Mouse (Mus musculus): ENCODE measurements at regions not wholly inside any gene's neighbourhood (a gene's known extent, or its start where the extent isn't known, plus 50 kb on each side); places are given as distances from the start of the nearest gene placed in this dataset.
A peak's percentile ranks its signal among the peaks of the same experiment; 100 is the strongest.
"Not testable (repeated sequence)": the region's sequence is repeated elsewhere in the genome, so short reads cannot be mapped to it uniquely, and the experiment has no call there.

DNA sequence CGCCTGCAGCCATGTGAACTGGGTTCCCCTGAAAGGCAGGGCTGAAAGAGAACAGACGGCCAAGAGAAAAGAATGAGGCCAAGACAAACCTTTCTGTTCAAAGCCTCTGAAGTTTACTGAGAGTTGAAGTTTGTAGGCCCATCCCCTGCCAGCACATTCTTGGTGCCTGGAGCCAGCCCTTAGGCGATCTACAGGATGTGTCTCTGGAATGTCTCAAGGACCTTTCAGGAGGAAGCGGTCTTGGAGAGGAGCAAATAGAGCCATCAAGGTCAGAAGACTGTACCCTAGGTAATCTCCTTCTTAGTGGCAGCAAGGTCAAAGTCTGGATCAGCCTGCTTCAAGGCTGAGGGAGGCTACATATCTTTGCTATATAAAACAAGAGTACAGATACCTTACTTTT, 350.3 kb downstream of the Gm8797 start:
- no peak for DNase-seq
- TF ChIP-seq POLR2A (IDR thresholded peaks at IDR 0.05; ENCODE audit: borderline replicate concordance, insufficient read depth, low read length) (no peak), CTCF (IDR thresholded peaks at IDR 0.05; ENCODE audit: borderline replicate concordance, insufficient read depth, low read depth, low read length) (no peak)
- no peak overlapping the region for H3K27ac ChIP-seq (ENCODE audit: insufficient read depth, low read length)
- H3K4me1 ChIP-seq (ENCODE audit: control insufficient read depth, insufficient read depth, low read length): no peaks in the 10 kb centered on the region
- 66% methylated on average over 4 of the region's 4 CpGs for WGBS
- H3K4me3 ChIP-seq (replicated peaks; ENCODE audit: insufficient read depth, low read depth, low read length): no peak overlapping the region
- H3K27me3 ChIP-seq (ENCODE audit: control insufficient read depth, insufficient read depth, low read length): no peaks in the 10 kb centered on the region

DNA sequence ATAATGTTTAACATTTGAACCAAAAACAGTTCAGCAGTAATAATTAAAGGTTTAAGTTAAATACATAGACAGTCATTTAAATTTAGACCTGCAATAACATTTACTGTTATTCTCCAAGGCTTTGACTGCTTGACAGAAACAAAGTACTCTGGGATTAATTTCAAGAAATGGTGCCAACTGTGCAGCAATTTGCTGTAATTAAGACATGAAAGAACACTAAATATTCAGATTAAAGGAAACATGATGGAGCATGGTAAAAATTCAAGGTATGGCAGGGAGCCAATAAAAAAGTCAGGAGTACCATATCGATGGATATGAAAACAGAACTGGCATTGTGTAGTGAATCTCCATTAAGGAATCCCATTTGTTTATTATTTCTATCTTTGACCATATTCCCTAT, 352.3 kb downstream of the Gm8797 start:
- H3K4me1 ChIP-seq (ENCODE audit: control insufficient read depth, insufficient read depth, low read length): no peaks in the 10 kb centered on the region
- 9% methylated on average over 1 of the region's 1 CpGs for WGBS
- H3K27ac ChIP-seq (ENCODE audit: insufficient read depth, low read length): no peak overlapping the region
- no peaks in the 10 kb centered on the region for H3K27me3 ChIP-seq (ENCODE audit: control insufficient read depth, insufficient read depth, low read length)
- TF ChIP-seq CTCF (IDR thresholded peaks at IDR 0.05; ENCODE audit: borderline replicate concordance, insufficient read depth, low read depth, low read length) (no peak), POLR2A (IDR thresholded peaks at IDR 0.05; ENCODE audit: borderline replicate concordance, insufficient read depth, low read length) (no peak)
- no peak overlapping the region for H3K4me3 ChIP-seq (replicated peaks; ENCODE audit: insufficient read depth, low read depth, low read length)
- no peak for DNase-seq

DNA sequence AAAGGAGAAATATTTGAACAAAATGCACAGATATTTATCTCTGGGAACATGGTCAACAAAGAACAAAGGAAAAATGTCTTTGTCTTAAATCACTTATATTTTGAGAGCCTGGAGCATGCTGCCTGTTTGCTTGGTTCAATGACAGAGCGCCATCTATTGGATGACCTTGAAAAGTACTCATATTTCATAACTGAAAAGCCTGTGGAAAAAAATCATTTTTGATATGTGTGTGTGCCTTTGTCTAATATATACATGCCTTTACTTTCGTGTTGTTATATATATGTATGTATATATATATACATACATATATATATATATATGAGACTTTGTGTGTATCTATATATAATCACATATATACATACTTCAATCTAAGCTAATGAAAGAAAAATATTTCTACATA, 356.1 kb downstream of the Gm8797 start:
- no peaks in the 10 kb centered on the region for H3K4me1 ChIP-seq (ENCODE audit: control insufficient read depth, insufficient read depth, low read length)
- H3K4me3 ChIP-seq (replicated peaks; ENCODE audit: insufficient read depth, low read depth, low read length): no peak overlapping the region
- TF ChIP-seq POLR2A (IDR thresholded peaks at IDR 0.05; ENCODE audit: borderline replicate concordance, insufficient read depth, low read length) (no peak), CTCF (IDR thresholded peaks at IDR 0.05; ENCODE audit: borderline replicate concordance, insufficient read depth, low read depth, low read length) (no peak)
- WGBS: 7% methylated on average over 2 of the region's 2 CpGs
- no peak overlapping the region for H3K27ac ChIP-seq (ENCODE audit: insufficient read depth, low read length)
- DNase-seq: peak in 1 of 2 experiments; percentile 0
- no peaks in the 10 kb centered on the region for H3K27me3 ChIP-seq (ENCODE audit: control insufficient read depth, insufficient read depth, low read length)

DNA sequence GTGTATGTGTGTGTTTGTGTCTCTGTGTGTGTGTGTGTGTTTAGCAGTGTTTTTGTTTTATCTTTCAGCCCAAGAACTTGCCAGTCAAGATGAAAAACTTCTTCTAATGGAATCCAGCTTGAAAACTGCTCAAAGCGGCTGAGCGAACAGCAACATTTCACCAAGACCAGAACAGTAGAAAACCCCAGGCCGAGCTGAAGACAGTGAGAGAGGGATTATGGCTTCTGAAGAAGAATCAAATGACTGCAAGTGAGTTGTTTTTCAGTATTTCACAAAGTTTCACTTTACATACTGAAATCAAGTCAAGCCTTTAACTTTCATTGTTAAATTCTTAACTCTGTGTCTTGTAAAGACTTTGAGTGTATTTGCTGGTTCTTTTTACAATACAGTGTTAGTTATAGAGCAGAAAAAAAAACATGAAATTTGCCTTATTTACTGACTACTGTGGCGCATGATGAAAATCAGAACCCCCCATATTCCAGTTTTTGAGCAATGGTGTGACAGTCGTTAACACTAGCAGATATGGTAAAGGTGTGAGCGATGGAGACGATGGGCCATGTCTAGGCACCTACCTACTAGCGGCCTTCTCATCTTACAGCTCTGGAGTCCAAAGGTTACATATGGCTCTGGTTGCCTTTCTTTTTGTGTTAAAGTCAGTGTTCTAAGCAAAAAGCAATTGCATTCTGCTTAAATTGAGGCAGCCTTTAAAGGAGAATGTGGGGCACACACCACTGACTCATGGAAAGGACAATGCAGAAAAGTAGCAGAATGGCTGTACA, 357.0 kb downstream of the Gm8797 start:
- 92% methylated on average over 8 of the region's 8 CpGs for WGBS
- no peak for DNase-seq

DNA sequence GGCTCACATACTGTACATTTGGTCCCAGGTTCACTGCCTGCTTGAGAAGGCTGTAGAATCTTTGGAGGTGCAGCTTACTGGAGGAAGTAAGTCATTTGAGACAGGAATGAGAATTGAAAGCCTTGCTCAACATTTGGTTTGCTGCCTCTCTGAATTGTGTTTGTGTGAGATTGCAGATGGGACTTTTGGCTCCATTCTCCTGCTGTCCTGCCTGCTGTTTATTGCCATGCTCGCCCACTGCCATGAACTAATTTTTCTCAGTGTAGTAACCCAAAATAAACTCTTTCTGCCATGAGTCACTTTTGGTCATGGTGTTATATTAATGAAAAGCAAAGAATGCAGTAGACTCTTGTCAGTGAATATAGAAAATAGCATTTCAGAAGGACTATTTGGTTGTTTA, 368.1 kb downstream of the Gm8797 start:
- WGBS: 8% methylated on average over 1 of the region's 1 CpGs
- Histone ChIP-seq H3K27ac (ENCODE audit: insufficient read depth, low read length) (no peak overlapping the region), H3K27me3 (ENCODE audit: control insufficient read depth, insufficient read depth, low read length) (no peaks in the 10 kb centered on the region), H3K4me3 (replicated peaks; ENCODE audit: insufficient read depth, low read depth, low read length) (no peak overlapping the region), H3K4me1 (ENCODE audit: control insufficient read depth, insufficient read depth, low read length) (no peaks in the 10 kb centered on the region)
- TF ChIP-seq CTCF (IDR thresholded peaks at IDR 0.05; ENCODE audit: borderline replicate concordance, insufficient read depth, low read depth, low read length) (no peak), POLR2A (IDR thresholded peaks at IDR 0.05; ENCODE audit: borderline replicate concordance, insufficient read depth, low read length) (no peak)
- no peak for DNase-seq

More for the DNA sequence above, 357.0 kb downstream of the Gm8797 start:
- no peaks in the 10 kb centered on the region for H3K27me3 ChIP-seq (ENCODE audit: control insufficient read depth, insufficient read depth, low read length)
- TF ChIP-seq CTCF (IDR thresholded peaks at IDR 0.05; ENCODE audit: borderline replicate concordance, insufficient read depth, low read depth, low read length) (no peak), POLR2A (IDR thresholded peaks at IDR 0.05; ENCODE audit: borderline replicate concordance, insufficient read depth, low read length) (no peak)
- no peak overlapping the region for H3K27ac ChIP-seq (ENCODE audit: insufficient read depth, low read length)
- no peak overlapping the region for H3K4me3 ChIP-seq (replicated peaks; ENCODE audit: insufficient read depth, low read depth, low read length)
- no peaks in the 10 kb centered on the region for H3K4me1 ChIP-seq (ENCODE audit: control insufficient read depth, insufficient read depth, low read length)

DNA sequence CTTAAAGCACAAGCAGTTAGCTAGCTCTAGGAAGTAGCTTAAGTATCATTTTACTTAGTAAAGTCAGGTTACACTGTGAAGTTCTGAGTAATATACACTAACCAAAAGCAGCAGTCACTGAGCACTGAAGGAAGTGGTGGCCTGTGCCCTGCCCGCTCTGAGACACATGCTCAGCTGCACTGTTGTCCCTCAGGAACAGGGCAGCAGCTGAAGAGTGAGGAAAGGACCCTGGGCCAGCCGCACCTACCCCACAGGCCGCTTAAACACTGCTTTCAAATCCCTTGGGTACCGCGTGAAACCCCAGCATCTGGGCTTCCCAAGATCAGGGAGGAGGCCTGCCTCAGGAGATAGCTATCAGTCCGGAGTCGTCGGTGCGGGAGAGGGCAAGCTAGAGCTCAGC, 385.1 kb downstream of the Gm8797 start:
- H3K4me3 ChIP-seq (replicated peaks; ENCODE audit: insufficient read depth, low read depth, low read length); H3K27me3 ChIP-seq (ENCODE audit: control insufficient read depth, insufficient read depth, low read length); DNase-seq; H3K4me1 ChIP-seq (ENCODE audit: control insufficient read depth, insufficient read depth, low read length); H3K27ac ChIP-seq (ENCODE audit: insufficient read depth, low read length): not testable (repeated sequence)
- 83% methylated on average over 9 of the region's 9 CpGs for WGBS

DNA sequence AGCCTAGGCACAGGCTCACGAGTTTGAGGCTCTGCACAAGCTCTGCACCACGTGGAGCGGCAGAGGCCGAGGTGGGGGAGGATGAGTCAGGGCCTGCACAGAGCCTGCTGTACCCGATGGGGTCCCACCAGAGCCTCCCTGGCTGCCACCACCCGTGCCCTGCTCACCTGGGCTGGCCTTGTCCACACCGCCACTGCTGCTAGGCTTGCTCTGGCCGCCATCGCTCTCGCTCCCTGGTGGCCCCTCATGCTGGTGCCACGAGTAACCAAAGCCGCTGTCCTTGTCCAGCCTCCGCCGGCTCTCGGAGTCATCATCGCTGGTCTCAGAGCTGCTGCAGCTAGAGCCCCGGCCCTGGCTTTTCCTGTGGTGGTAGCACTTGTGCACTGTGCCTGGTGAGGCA, 386.8 kb downstream of the Gm8797 start:
- no peaks in the 10 kb centered on the region for H3K4me1 ChIP-seq (ENCODE audit: control insufficient read depth, insufficient read depth, low read length)
- H3K27me3 ChIP-seq (ENCODE audit: control insufficient read depth, insufficient read depth, low read length): no peaks in the 10 kb centered on the region
- H3K4me3 ChIP-seq (replicated peaks; ENCODE audit: insufficient read depth, low read depth, low read length): no peak overlapping the region
- 94% methylated on average over 17 of the region's 17 CpGs for WGBS
- H3K27ac ChIP-seq (ENCODE audit: insufficient read depth, low read length): no peak overlapping the region
- DNase-seq: no peak
- TF ChIP-seq CTCF (IDR thresholded peaks at IDR 0.05; ENCODE audit: borderline replicate concordance, insufficient read depth, low read depth, low read length) (no peak), POLR2A (IDR thresholded peaks at IDR 0.05; ENCODE audit: borderline replicate concordance, insufficient read depth, low read length) (no peak)

DNA sequence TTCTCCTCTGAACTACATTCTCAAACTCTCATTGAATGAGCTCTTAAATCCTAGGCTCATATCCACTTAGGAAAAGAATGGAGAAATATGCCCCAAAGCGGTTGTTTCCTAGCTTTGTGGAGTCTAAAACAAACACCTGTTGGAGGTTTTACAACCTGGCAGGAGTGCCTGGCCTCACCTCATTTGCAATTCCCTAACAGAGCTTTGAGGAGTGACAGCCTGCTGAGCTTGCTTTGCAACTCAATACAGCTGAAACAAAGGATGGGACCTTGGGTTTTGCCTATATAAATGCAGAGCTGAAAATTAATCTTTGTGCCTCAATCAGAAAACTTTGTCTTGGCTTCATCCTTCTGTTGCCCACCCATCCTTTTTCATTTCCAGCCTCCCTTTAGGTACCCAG, 423.2 kb downstream of the Gm8797 start:
- DNase-seq: no peak
- Histone ChIP-seq H3K4me3 (replicated peaks; ENCODE audit: insufficient read depth, low read depth, low read length) (no peak overlapping the region), H3K27me3 (ENCODE audit: control insufficient read depth, insufficient read depth, low read length) (no peaks in the 10 kb centered on the region), H3K4me1 (ENCODE audit: control insufficient read depth, insufficient read depth, low read length) (no peaks in the 10 kb centered on the region), H3K27ac (ENCODE audit: insufficient read depth, low read length) (no peak overlapping the region)
- WGBS: 23% methylated on average over 1 of the region's 1 CpGs
- TF ChIP-seq CTCF (IDR thresholded peaks at IDR 0.05; ENCODE audit: borderline replicate concordance, insufficient read depth, low read depth, low read length) (no peak), POLR2A (IDR thresholded peaks at IDR 0.05; ENCODE audit: borderline replicate concordance, insufficient read depth, low read length) (no peak)
